Mouse (Mus musculus) common myeloid progenitor, adult 5-6 weeks (primary cell): ENCODE measurements around the gene Il12rb1. TPM values are rescaled to one million over a fixed set of nuclear protein-coding genes. Genes with fewer than 3 reads are reported as not detected.

ENCODE experiments used
- ATAC-seq: replicated peaks from 2 replicates; pipeline ENCODE4 v1.8.0; 2016; ENCODE audit warnings: low read depth, mild to moderate bottlenecking, moderate TSS enrichment, inconsistent platforms; ENCODE audit not compliant: poor library complexity, severe bottlenecking
- total RNA-seq: library from RNA; stranded (forward); fragments of 200-1000, 187-1606 nt; gene quantifications from 2 replicates; pipeline ENCODE4 v1.2.3, GENCODE M21; 2017

Il12rb1 gene
- total RNA-seq, 1 experiment from 2014 or later: 1.6 TPM

DNA sequence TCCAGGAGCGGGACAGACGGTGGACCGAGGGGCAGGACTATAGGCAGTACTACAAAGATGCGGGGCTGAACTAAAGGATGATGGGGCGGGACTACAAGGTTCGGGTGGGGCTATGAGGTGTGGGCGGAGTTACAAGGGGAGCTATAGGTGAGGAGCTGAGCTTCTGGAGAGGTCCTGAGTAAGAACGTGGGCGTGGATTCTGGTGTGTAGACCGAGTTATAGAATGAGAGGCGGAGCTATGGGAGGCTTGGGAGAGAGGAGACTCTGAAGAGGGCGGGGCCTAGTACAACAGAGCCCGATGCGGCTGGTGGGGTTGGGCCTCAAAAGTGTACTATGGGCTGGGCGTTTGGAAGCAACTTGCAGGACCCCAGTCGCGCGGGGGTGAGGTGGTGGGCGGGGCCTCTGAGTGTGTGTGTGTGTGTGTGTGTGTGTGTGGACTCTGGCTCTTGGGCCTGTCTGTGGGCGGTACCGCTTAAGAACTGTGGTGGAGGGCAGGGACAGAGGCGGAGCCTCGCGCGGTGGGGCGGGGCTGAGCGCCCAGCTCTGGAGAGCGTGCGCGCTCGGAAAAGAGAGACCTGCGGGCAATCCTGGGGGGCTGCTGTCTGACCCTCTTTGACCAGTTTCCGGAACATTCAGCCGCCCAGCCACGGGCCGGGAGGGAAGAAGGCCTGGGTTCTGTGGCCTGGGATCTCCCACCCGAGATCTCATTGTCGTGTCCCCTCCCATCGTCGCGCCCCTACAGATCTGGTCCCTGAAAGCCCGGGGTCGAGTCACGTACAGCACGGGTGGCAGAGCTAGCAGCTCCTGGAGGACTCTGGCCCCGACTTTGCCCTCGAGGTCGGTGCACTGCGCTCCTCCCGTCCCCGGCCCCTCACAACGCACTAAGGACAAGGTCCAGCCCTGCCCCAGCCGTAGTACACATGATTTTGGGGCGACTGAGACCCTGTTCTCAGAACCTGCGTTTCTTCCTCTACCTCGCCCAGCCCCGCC, 10.9 kb upstream of the Il12rb1 start:
- peak; percentile 53 for ATAC-seq

DNA sequence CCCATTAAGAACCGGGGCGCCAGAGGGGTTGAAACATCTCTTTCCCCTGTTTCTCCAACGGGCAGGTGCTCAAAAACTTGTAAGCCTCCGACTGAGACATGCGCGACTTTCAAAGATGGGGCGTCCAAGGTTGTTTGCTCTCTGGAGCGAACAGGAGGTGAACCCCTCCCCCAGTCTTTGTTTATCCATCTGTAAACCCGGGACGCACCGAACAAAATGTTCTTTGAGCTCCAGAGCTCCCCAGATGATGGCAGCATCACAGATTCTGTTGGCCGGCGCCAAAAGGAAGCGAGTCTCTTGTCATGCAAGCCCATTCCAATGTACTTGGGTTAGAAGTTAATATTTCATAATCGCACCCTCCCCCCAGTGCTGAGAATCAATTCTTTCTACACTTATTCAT, 10.0 kb upstream of the Il12rb1 start:
- no peak for ATAC-seq

DNA sequence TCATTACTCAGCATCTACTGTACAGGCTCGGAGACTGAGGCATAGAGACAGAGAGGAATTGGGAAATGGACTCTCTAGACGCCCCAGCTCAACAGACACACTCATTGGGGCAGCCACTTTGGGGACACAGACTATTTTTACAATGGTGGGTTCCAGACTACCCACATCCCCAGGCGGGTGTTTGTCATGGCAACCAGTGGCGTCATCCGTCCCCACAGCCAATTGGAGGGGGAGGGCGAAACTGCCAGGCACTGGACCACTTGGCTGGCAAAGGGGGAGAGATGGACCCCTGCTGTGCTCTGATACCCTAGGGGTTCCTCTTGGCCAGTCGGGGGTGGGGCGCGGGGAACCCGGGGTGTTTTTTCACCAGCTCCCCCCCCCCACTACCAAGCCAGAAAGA, 7.6 kb upstream of the Il12rb1 start:
- no peak for ATAC-seq

DNA sequence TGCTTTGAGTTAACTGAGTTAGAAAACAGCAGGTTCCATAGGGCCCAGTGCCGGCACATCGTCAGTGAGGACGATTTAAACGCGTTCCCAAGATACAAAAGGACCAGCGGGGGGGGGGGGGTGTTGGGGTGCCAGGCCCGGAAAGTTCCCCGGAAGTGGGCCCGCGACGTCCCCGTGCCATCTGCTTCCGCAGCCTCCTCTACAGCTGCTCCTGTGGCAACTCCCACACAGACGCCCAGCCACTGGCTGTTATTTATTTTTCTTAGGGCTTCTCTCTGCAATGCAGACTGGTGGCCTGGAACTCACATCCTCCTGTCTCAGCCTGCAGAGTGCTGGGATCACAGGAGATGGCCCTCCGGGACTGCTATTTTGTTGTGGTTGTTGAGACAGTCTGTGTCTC, 7.1 kb upstream of the Il12rb1 start:
- ATAC-seq: no peak

DNA sequence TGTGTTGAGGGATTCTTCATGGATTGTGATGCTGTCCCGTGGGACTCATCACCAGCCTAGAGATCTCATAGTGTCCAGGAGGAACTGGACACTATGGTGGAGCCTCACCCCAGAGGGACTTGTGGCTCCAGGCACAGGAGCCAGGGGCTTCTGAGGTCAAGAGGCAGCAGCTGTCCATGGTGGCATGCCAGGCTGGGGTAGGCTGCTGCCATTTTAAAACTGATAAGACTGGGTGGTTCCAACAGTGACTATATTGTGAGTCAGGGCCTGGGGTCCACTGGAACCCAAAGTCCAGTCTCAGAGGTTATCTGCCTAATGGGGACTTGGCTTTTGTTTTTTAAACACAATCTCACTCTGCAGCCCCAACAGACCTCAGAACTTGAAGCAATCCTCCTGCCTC, 6.4 kb upstream of the Il12rb1 start:
- no peak for ATAC-seq

DNA sequence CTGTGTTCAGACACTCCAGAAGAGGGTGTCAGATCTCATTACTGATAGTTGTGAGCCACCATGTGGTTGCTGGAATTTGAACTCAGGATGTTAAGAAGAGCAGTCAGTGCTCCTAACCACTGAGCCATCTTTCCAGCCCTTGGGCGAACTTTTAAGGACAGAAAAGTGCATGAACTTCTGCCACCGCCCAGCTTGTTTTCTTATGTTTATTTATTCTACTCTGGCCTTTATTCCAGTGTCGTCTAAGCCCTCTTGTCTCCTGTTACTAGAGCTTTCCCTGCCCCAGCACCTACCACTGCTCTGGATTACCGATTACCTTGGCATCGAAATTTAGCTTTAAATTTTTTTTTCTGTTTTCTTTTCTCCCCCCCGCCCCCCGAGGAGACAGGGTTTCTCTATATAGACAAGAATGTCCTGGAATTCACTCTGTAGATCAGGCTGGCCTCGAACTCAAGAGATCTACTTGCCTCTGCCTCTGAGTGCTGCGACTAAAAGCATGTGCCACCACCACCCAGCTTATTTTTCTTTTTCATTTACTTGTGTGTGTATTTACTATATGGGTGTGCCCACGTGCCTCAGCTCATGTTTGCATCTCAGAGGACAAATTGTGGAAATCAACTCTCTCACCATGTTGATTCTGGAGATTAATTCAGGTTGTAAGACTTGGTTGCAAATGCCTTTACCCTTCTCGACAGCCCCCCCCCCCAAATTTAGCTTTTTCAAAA, 5.3 kb upstream of the Il12rb1 start:
- no peak for ATAC-seq

DNA sequence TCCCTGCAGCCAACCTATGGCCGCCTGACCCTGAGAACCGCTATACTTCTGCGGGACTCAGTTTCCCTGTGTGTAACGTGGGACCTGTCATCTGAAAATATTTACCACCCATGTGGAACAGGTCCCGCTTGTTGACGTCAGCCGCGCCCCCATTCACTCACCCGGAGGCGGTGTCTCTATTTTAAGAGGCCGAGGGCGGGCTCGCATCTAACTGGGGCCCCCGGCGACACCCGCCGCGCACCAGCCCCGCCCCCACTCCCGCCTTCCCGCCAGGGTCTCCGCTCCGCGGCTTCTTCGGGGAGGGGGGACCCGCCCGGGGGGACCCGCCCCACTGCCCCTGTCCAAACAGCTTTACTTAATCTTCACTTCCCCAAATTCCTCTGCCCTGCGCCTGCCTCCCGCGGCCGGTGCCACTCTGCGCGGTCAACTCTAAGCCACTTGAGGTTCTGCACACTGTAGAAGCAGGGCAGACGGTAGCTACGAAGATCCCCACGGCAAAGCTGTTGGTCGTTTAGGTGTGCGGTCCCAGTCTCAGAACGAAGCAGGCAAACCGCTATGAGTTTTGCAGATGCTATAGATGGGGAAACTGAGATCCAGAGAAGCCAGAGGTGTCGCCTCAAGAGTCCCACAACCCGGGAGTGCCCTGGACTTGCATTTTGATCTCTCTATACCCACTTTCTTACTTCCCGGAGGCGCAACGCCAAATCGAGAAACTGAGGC, 4.3 kb upstream of the Il12rb1 start:
- ATAC-seq: peak; percentile 48

DNA sequence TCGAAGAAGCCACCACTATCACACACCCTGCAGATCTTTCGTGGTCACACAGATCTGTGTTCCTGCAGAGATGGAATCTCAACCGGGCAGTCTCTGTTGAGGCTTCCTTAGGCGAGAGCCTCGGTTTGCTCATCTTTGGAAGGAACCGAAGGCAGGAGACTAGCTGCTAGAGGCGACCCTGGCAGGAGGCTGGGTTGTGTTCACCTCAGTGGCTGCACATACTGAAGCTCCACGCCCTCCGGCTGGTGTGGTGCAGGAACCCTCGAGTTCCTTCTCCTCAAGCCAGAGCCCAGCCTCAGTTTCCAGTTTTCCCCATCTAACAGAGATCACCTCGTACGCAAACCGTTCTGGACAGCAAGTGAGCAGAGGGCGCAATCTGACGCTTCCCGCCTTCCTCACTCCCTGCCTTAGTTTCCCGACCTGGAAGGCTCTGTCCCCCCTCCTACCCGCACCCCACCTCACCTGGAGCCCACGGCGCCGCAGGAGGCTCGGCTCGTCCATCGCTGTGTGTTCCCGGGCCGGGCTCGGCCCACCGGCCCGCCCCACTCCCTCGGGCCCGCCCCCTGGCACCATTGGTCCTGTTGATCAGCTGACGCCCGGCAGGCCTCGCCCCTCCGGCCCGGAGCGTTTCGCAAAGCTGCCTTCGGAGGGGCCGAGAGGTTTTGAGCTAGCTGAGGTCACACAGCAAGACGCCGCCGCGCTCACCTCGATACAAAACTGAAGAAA, 3.6 kb upstream of the Il12rb1 start, which contains the start of gene Mast3:
Mast3 (minus strand) TSS at position 574 of the 726 bp plus-strand sequence.
- ATAC-seq: peak; percentile 67

DNA sequence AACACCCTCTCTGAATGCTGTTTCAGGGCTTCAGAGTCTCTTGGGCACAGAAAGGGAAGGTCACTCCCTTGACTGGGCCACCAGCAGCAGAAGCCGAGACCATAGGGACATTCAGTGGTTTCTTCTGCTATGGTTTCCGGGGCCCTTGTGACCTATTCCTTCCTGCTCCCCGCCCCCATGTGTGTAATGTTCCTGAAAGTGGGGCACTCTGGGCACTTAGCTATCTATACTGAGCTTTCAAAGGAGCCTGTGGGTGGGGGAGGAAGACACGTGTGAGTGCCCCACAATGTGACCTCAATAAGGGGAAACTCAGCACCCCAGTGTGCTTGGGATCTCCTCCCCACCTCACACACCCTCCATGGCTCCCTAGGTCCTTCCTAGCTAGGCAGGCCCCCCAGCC, 1.7 kb upstream of the Il12rb1 start:
- peak; percentile 20 for ATAC-seq

DNA sequence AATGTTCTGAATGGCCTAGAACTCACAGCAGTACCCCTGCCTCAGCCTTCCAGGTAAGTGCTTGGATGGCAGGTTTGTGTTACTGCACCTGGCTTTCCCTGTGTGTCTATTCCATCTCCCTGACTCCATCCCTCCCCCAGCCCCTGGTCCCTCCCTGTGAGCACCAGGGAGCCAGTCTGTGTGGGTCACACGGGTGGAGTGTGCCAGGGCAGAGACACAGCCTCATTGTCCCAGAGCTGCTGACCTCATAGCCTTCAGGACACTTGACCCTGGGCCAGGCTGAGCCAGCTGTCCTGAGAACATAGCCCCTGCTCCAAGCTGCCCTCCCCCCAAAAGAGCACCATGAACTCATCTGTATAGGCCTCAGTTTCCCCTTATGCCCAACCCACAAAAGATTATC, 945 bp upstream of the Il12rb1 start:
- ATAC-seq: no peak

DNA sequence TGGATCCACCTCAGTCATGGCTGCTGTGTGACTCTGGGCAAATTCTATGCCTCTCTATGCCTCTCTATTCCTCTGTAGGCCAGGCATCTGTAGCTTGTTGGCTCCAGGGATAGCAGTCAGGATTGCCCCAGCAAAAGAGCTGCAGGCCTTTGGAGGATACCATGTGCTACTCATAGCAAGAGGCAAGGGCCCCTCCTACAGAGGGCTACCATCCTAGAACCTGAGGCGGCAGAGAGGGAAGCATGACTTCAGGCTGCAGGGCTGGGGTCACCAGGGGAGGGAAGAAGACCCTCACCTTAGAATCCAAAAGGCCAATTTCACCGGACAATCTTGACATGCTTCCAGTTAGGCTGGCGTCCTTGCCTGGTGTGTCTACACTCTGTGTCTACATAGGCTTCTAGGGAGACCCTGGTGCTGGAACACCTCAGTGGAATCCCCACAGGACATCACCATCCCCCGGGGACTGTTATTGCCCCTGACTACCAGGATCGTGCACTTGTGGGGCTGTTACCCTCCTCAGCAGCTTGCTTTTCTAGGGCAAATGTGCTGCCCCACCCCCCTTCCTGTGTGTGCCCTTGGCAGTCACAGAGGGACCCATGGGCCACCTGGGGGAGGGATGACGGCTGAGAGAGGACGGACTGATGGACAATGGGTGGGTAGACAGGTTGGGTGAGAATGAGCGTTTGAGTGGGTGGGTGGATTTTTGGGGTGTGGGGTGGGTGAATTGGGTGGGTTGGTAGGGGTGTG, 879 bp downstream of the Il12rb1 start:
- no peak for ATAC-seq

DNA sequence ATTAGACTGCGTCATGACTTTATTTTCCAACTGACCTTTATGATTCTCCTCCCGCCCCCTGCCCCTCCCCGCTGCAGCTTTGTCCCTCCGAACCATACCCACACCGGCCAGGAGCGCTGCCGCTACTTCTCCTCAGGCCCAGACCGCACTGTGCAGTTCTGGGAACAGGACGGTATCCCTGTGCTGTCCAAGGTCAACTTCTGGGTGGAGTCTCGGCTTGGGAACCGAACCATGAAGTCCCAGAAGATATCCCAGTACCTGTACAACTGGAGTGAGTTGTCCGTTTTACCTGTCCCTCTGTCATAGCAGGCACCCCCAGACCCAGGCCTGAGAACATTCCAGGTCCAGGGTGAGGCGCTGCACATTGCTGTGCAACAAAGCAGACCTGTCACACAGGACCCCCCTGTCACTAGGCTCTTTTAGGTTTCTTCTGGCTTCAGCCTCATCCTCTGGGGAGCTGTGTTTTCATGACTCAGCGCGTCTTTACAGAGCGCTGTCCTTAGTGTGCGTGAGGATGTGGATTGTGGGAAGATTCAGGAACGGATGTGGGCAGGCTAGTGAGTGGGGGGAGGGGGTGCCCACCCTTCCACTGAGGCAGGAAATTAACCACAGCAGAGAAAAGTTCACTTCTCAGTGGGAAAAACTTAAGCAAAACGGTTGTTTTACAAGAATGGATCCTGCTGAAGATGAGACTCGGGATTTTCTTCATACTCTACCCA, 2.9 kb downstream of the Il12rb1 start:
- ATAC-seq: peak; percentile 64

DNA sequence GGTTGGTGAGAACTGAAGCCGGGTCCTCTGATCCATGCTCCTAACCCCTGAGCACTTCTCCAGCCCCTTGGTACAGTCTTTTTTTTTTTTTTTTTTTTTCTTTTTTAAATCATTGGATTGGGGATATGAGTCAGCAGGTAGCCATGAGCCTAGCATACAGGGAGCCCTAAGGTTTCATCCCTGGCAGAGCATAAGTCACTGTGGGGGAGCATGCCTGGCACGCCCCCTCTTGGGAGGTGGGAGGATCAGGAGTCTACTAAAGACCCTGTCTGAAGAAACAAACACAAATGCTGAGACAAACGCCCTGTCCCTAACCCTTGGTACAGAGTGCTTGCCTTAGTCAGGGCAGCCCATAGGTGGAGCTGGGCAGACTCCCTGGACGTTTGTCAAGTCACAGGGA, 3.8 kb downstream of the Il12rb1 start:
- ATAC-seq: no peak

DNA sequence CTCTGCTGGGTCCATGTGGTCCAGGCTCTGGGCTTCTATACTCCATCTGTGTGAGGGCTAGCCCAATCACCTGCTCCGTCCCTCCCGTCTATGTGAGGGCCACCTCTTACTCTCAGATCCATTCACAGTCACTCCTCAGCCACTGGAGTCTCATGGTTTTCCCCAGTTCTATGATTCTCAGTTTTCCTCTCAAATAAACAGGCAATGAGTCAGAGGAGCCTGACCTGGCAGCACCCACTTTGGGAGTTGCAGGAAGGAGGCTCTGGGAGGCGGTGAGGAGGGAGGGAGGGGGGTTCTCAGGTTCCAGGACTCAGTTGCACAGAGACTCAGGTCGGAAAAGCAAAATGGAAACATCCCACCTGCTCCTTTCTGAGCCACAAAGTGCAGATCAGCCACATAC, 4.6 kb downstream of the Il12rb1 start:
- ATAC-seq: no peak

DNA sequence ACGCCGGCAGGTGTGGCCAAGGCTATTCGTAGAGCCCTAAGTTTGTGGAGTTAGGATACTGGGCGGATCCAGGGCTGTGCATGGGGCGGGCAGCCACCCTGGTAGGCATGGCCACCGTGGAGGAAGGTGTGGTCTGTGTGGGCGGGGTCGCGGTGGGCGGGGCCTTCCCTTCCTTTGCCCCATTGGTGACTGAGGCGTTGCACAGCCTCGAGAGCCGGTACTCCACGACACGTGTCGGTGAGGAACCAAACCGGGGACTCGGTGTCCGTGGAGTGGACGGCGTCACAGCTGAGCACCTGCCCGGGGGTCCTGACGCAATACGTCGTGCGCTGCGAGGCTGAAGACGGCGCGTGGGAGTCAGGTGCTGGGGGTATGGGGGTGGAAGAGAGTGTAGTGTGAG, 8.4 kb downstream of the Il12rb1 start:
- peak; percentile 28; the same call in 1 of the 2 replicates for ATAC-seq

DNA sequence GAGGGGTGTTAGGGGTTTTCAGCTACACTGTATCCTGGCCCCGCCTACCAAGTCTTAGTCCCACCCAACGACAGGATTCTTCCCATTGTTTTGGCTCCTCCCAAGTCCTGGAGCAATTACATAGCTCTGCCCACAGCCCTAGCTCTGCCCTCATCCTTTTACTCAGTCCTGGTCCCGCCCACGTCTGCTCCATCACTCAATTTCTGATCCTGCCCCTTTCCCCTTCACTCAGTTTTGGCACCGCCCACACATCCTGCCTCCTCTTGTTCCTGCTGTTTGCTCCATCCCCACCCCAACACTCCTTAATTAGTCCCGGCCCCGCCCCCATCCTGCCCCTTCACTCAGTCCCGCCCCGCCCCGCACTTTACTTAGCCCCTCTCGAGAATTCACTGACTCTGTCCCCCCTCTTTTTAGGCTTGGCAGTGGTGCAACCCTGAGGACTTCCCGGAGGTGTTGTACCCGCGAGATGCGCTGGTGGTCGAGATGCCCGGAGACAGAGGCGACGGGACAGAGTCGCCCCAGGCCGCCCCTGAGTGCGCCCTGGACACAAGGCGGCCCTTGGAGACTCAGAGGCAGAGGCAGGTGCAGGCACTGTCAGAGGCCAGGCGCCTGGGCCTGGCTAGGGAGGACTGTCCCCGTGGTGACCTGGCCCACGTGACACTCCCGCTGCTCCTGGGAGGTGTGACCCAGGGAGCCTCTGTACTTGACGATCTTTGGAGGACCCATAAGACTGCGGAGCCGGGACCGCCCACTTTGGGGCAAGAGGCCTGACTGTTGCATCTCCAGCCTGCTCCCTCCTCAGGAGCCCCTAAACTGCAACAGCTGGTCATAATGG, 12.1 kb downstream of the Il12rb1 start:
- no peak for ATAC-seq

DNA sequence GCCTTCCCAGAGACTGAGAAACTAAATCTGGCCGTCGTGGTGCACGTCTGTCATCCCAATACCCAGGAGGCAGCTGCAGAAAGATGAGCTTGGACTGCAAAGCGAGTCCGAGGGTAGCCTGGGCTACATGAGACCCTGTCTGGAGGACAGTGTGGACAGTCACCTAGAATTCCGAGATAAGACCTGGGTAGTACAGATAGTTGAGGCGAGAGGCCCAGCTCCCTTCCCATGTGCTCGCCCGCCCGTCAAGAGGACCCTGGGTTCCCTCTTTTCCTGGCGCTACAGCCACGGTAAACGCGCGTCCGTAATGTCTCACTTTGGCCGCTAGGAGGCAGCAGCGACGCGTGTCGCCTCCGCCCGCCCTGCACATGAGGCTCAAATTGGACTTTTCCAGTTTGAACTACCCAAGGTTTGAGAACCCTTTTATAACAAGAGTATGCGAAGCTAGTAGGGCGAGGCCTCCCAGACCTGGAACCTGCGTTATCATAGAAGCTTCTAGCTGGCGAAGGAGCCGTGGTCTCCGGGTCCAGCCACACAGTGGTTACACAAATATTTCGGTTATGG, 13.2 kb downstream of the Il12rb1 start:
- peak; percentile 92 for ATAC-seq
